Mouse (Mus musculus): ENCODE measurements around the gene Prmt7.

- TF ChIP-seq GATA1 (IDR thresholded peaks at IDR 0.05; ENCODE audit: borderline replicate concordance, low read length) = no peak
- TF ChIP-seq FLI1 (IDR thresholded peaks at IDR 0.05; ENCODE audit: low read length) = no peak
These were observed 78.7 kb downstream of the Prmt7 start for GRCm38 (mm10) chr8:106289464-106289863.
